Mouse (Mus musculus): Measurements from ENCODE around the gene Ssbp4. TPM values are rescaled to one million over a fixed set of nuclear protein-coding genes. Genes with fewer than 3 reads are reported as not detected.
A peak's percentile ranks its signal among the peaks of the same experiment; 100 is the strongest.

Gene Ssbp4
- polyA plus RNA-seq, 1 experiment: 138 TPM

- TF ChIP-seq CTCF (IDR thresholded peaks at IDR 0.05; ENCODE audit: extremely low read depth, insufficient read length, insufficient replicate concordance, low read depth, low read length): no peak
- TF ChIP-seq POLR2A (IDR thresholded peaks at IDR 0.05; ENCODE audit: low read depth, low read length): no peak
- WGBS: 45% methylated on average over 17 of the region's 17 CpGs
- Histone ChIP-seq H3K4me3 (ENCODE audit: low read depth, low read length) (no peak overlapping the region), H3K27me3 (ENCODE audit: control insufficient read depth, insufficient read depth, low read length) (no peaks in the 10 kb centered on the region), H3K27ac (ENCODE audit: insufficient read depth, low read depth, low read length) (no peak overlapping the region), H3K36me3 (ENCODE audit: control insufficient read depth, insufficient read depth, low read length) (peaks cover 12% of the 10 kb centered on the region), H3K4me1 (ENCODE audit: control insufficient read depth, insufficient read depth, insufficient read length, low read length) (peaks cover 33% of the 10 kb centered on the region; the same call in 1 of the 2 replicates)
Observed at GRCm38 (mm10) chr8:70645501-70646224, 37.0 kb upstream of the Ssbp4 start.

- peaks cover 2% of the 10 kb centered on the region; the same call in 1 of the 2 replicates for H3K36me3 ChIP-seq (ENCODE audit: control insufficient read depth, insufficient read depth, low read length)
- TF ChIP-seq CTCF (IDR thresholded peaks at IDR 0.05; ENCODE audit: extremely low read depth, insufficient read length, insufficient replicate concordance, low read depth, low read length) (peak; percentile 31; the same call in 1 of the 2 replicates), POLR2A (IDR thresholded peaks at IDR 0.05; ENCODE audit: low read depth, low read length) (no peak)
- peaks cover 21% of the 10 kb centered on the region; the same call in 1 of the 2 replicates for H3K4me1 ChIP-seq (ENCODE audit: control insufficient read depth, insufficient read depth, insufficient read length, low read length)
- no peak overlapping the region for H3K27ac ChIP-seq (ENCODE audit: insufficient read depth, low read depth, low read length)
- WGBS: 96% methylated on average over 2 of the region's 2 CpGs
- H3K4me3 ChIP-seq (ENCODE audit: low read depth, low read length): no peak overlapping the region
- no peaks in the 10 kb centered on the region for H3K27me3 ChIP-seq (ENCODE audit: control insufficient read depth, insufficient read depth, low read length)
Observed at GRCm38 (mm10) chr8:70644065-70644464, 35.4 kb upstream of the Ssbp4 start.

GRCm38 (mm10) chr8:70643019-70643418 is 34.3 kb upstream of the Ssbp4 start:
- H3K36me3 ChIP-seq (ENCODE audit: control insufficient read depth, insufficient read depth, low read length): no peaks in the 10 kb centered on the region
- H3K4me3 ChIP-seq (ENCODE audit: low read depth, low read length): no peak overlapping the region
- H3K4me1 ChIP-seq (ENCODE audit: control insufficient read depth, insufficient read depth, insufficient read length, low read length): peaks cover 12% of the 10 kb centered on the region; the same call in 1 of the 2 replicates
- no peaks in the 10 kb centered on the region for H3K27me3 ChIP-seq (ENCODE audit: control insufficient read depth, insufficient read depth, low read length)
- TF ChIP-seq POLR2A (IDR thresholded peaks at IDR 0.05; ENCODE audit: low read depth, low read length): no peak
- TF ChIP-seq CTCF (IDR thresholded peaks at IDR 0.05; ENCODE audit: extremely low read depth, insufficient read length, insufficient replicate concordance, low read depth, low read length): no peak
- 76% methylated on average over 3 of the region's 3 CpGs for WGBS
- no peak overlapping the region for H3K27ac ChIP-seq (ENCODE audit: insufficient read depth, low read depth, low read length)

GRCm38 (mm10) chr8:70638752-70639151 is 30.1 kb upstream of the Ssbp4 start:
- H3K27me3 ChIP-seq (ENCODE audit: control insufficient read depth, insufficient read depth, low read length): no peaks in the 10 kb centered on the region

GRCm38 (mm10) chr8:70636838-70637237 is 28.2 kb upstream of the Ssbp4 start:
- peaks cover 26% of the 10 kb centered on the region for H3K4me1 ChIP-seq (ENCODE audit: control insufficient read depth, insufficient read depth, insufficient read length, low read length)
- no peak overlapping the region for H3K4me3 ChIP-seq (ENCODE audit: low read depth, low read length)
- H3K27ac ChIP-seq (ENCODE audit: insufficient read depth, low read depth, low read length): peak overlapping the region; percentile 39; the same call in 1 of the 2 replicates
- TF ChIP-seq CTCF (IDR thresholded peaks at IDR 0.05; ENCODE audit: extremely low read depth, insufficient read length, insufficient replicate concordance, low read depth, low read length) (no peak), POLR2A (IDR thresholded peaks at IDR 0.05; ENCODE audit: low read depth, low read length) (no peak)
- 42% methylated on average over 8 of the region's 8 CpGs for WGBS
- no peaks in the 10 kb centered on the region for H3K36me3 ChIP-seq (ENCODE audit: control insufficient read depth, insufficient read depth, low read length)
- H3K27me3 ChIP-seq (ENCODE audit: control insufficient read depth, insufficient read depth, low read length): no peaks in the 10 kb centered on the region

More at GRCm38 (mm10) chr8:70638752-70639151, 30.1 kb upstream of the Ssbp4 start:
- H3K36me3 ChIP-seq (ENCODE audit: control insufficient read depth, insufficient read depth, low read length): no peaks in the 10 kb centered on the region
- TF ChIP-seq POLR2A (IDR thresholded peaks at IDR 0.05; ENCODE audit: low read depth, low read length): no peak
- TF ChIP-seq CTCF (IDR thresholded peaks at IDR 0.05; ENCODE audit: extremely low read depth, insufficient read length, insufficient replicate concordance, low read depth, low read length): no peak
- 70% methylated on average over 9 of the region's 9 CpGs for WGBS
- no peak overlapping the region for H3K27ac ChIP-seq (ENCODE audit: insufficient read depth, low read depth, low read length)
- H3K4me3 ChIP-seq (ENCODE audit: low read depth, low read length): no peak overlapping the region
- H3K4me1 ChIP-seq (ENCODE audit: control insufficient read depth, insufficient read depth, insufficient read length, low read length): peaks cover 23% of the 10 kb centered on the region

- H3K27me3 ChIP-seq (ENCODE audit: control insufficient read depth, insufficient read depth, low read length): no peaks in the 10 kb centered on the region
- H3K27ac ChIP-seq (ENCODE audit: insufficient read depth, low read depth, low read length): no peak overlapping the region
- no peaks in the 10 kb centered on the region for H3K36me3 ChIP-seq (ENCODE audit: control insufficient read depth, insufficient read depth, low read length)
- TF ChIP-seq POLR2A (IDR thresholded peaks at IDR 0.05; ENCODE audit: low read depth, low read length) (no peak), CTCF (IDR thresholded peaks at IDR 0.05; ENCODE audit: extremely low read depth, insufficient read length, insufficient replicate concordance, low read depth, low read length) (no peak)
- no peak overlapping the region for H3K4me3 ChIP-seq (ENCODE audit: low read depth, low read length)
- peaks cover 39% of the 10 kb centered on the region for H3K4me1 ChIP-seq (ENCODE audit: control insufficient read depth, insufficient read depth, insufficient read length, low read length)
- 83% methylated on average over 6 of the region's 6 CpGs for WGBS
Observed at GRCm38 (mm10) chr8:70635527-70635926, 26.9 kb upstream of the Ssbp4 start.

- Histone ChIP-seq H3K36me3 (ENCODE audit: control insufficient read depth, insufficient read depth, low read length) (no peaks in the 10 kb centered on the region), H3K27me3 (ENCODE audit: control insufficient read depth, insufficient read depth, low read length) (no peaks in the 10 kb centered on the region), H3K27ac (ENCODE audit: insufficient read depth, low read depth, low read length) (no peak overlapping the region), H3K4me1 (ENCODE audit: control insufficient read depth, insufficient read depth, insufficient read length, low read length) (peaks cover 46% of the 10 kb centered on the region), H3K4me3 (ENCODE audit: low read depth, low read length) (no peak overlapping the region)
- TF ChIP-seq CTCF (IDR thresholded peaks at IDR 0.05; ENCODE audit: extremely low read depth, insufficient read length, insufficient replicate concordance, low read depth, low read length): no peak
- no peak for TF ChIP-seq POLR2A (IDR thresholded peaks at IDR 0.05; ENCODE audit: low read depth, low read length)
- WGBS: 36% methylated on average over 6 of the region's 6 CpGs
Observed at GRCm38 (mm10) chr8:70634066-70634465, 25.4 kb upstream of the Ssbp4 start.
